Mouse (Mus musculus) heart, embryonic 11.5 days (tissue): ENCODE results near the gene Sbno1. TPM values are rescaled to one million over a fixed set of nuclear protein-coding genes. Genes with fewer than 3 reads are reported as not detected.
"Not testable (repeated sequence)": the region's sequence is repeated elsewhere in the genome, so short reads cannot be mapped to it uniquely, and the experiment has no call there.

Source experiments
- ATAC-seq: fragments of 200-750 bp; cut with Nextera tagmentation; replicated peaks from 2 replicates; pipeline ENCODE4 v1.8.0; 2017; ENCODE audit warnings: moderate library complexity; ENCODE audit not compliant: insufficient number of reproducible peaks, low FRiP score, low TSS enrichment
- H3K27ac ChIP-seq: fragments of 300-500 bp; sonication (generic); 2 replicates; pipeline ENCODE4 v1.5.1; 2014; ENCODE audit warnings: mild to moderate bottlenecking, low read depth, low read length
- H3K27me3 ChIP-seq: fragments of 300-500 bp; sonication (generic); 2 replicates; pipeline ENCODE4 v1.6.1; 2014; ENCODE audit warnings: mild to moderate bottlenecking, low read length, mixed read lengths; ENCODE audit not compliant: control insufficient read depth, insufficient read depth
- H3K36me3 ChIP-seq: fragments of 300-500 bp; sonication (generic); 2 replicates; pipeline ENCODE4 v1.6.1; 2014; ENCODE audit warnings: mild to moderate bottlenecking, low read length, moderate library complexity, mixed read lengths; ENCODE audit not compliant: control insufficient read depth, insufficient read depth
- H3K4me1 ChIP-seq: fragments of 300-500 bp; sonication (generic); 2 replicates; pipeline ENCODE4 v1.6.1; 2014; ENCODE audit warnings: low read length; ENCODE audit not compliant: control insufficient read depth, insufficient read depth
- H3K4me2 ChIP-seq: fragments of 300-500 bp; sonication (generic); 2 replicates; pipeline ENCODE4 v1.6.1; 2014; ENCODE audit warnings: mild to moderate bottlenecking, moderate library complexity
- H3K4me3 ChIP-seq: fragments of 300-500 bp; sonication (generic); 2 replicates; pipeline ENCODE4 v1.5.1; 2014; ENCODE audit warnings: low read depth, low read length
- H3K9ac ChIP-seq: fragments of 300-500 bp; sonication (generic); 2 replicates; pipeline ENCODE4 v1.6.1; 2014; ENCODE audit warnings: mild to moderate bottlenecking, low read depth, low read length, moderate library complexity
- H3K9me3 ChIP-seq: fragments of 300-500 bp; sonication (generic); replicated peaks from 2 replicates; pipeline ENCODE4 v1.6.1; 2016; ENCODE audit warnings: low read length; ENCODE audit not compliant: control insufficient read depth
- WGBS: fragments of 180-500 bp; shearing (Covaris S2); extraction: QIAGEN DNeasy Blood & Tissue Kit; methylation state at CpG from one replicate; pipeline ENCODE4 v1.1.7; 2014; ENCODE audit not compliant: insufficient replicate concordance; 5-methylcytosine and 5-hydroxymethylcytosine counted together
- polyA plus RNA-seq: library from polyadenylated mRNA; unstranded; fragments of >200 nt; fragmentation: Nextera tagmentation; extraction: Ambion mirVana; gene quantifications from 2 replicates; pipeline ENCODE4 v1.2.1, GENCODE M21; 2014

The Sbno1 gene
- polyA plus RNA-seq, 1 experiment from 2014 or later: 81.6 TPM

DNA sequence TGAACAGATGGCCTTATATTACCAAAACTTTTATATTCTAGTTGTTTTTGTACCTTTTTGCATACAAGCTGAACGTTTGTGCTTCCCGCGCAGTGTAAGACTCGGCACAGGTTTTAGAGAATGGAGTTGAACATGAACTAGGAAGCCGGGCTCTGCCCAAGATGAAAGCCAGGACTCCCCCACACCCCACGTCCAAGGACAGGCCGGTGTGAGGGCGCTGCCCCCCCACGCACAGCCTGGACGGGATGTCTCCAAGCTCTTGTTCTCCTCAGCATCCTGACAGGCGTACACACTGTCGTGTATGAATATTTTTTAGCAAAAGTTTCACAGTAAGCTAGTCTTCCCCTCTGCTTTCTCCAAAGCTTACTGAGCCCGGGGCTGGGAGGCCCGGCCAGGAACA lies 35.1 kb upstream of the Sbno1 start:
- 89% methylated on average over 14 of the region's 14 CpGs for WGBS
- not testable (repeated sequence) for H3K4me2 ChIP-seq, H3K9ac ChIP-seq, ATAC-seq, H3K4me1 ChIP-seq, H3K27ac ChIP-seq, H3K9me3 ChIP-seq, H3K4me3 ChIP-seq, H3K27me3 ChIP-seq
- H3K36me3 ChIP-seq: peaks cover 48% of the 10 kb centered on the region

DNA sequence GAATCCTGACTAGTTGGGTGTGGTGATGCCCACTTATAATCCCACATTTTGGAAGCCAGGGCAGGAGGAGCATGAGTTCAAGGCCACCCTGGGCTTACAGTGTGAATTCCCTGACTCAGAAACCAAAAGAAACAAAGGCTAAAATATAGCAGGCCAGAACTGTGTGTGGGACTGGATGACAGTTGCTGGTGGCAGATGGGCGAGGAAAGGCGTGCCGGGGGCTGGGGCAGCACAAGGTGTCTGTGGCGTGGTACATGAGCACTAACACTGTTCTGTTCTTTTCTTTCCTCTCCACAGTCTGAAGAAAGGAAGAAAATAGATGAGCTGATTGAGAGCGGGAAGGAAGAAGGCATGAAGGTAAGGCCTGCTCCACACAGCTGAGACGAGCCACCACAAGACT lies 31.0 kb upstream of the Sbno1 start:
- Histone ChIP-seq H3K27ac (no peak overlapping the region), H3K9me3 (no peaks in the 10 kb centered on the region), H3K27me3 (no peaks in the 10 kb centered on the region), H3K9ac (no peak overlapping the region), H3K4me2 (no peak overlapping the region), H3K36me3 (peaks cover 61% of the 10 kb centered on the region), H3K4me3 (no peak overlapping the region), H3K4me1 (peaks cover 5% of the 10 kb centered on the region; the same call in 1 of the 2 replicates)
- ATAC-seq: no peak
- whole genome bisulfite sequencing: 91% methylated on average over 6 of the region's 6 CpGs

DNA sequence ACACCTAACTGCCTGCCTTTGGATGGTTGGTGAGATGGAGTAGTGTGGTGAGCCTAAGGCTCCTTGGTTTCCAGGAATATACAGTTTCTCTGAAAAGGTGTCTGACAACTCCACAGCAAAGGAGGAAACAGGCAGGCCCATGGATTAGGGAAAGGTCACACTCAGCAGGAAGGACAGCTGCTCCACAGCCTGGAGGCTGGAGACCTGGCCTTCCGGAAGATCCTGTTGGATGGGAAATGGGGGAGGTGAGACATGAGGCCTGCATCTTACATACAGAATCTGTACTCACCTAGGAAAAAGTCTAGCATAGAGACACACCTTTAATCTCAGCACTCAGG lies 28.2 kb upstream of the Sbno1 start:
- Histone ChIP-seq H3K36me3 (peaks cover 63% of the 10 kb centered on the region), H3K4me2 (no peak overlapping the region), H3K9me3 (no peaks in the 10 kb centered on the region), H3K9ac (no peak overlapping the region), H3K4me3 (no peak overlapping the region), H3K27ac (no peak overlapping the region), H3K27me3 (no peaks in the 10 kb centered on the region), H3K4me1 (peaks cover 5% of the 10 kb centered on the region; the same call in 1 of the 2 replicates)
- WGBS: 78% methylated on average over 1 of the region's 1 CpGs
- no peak for ATAC-seq

DNA sequence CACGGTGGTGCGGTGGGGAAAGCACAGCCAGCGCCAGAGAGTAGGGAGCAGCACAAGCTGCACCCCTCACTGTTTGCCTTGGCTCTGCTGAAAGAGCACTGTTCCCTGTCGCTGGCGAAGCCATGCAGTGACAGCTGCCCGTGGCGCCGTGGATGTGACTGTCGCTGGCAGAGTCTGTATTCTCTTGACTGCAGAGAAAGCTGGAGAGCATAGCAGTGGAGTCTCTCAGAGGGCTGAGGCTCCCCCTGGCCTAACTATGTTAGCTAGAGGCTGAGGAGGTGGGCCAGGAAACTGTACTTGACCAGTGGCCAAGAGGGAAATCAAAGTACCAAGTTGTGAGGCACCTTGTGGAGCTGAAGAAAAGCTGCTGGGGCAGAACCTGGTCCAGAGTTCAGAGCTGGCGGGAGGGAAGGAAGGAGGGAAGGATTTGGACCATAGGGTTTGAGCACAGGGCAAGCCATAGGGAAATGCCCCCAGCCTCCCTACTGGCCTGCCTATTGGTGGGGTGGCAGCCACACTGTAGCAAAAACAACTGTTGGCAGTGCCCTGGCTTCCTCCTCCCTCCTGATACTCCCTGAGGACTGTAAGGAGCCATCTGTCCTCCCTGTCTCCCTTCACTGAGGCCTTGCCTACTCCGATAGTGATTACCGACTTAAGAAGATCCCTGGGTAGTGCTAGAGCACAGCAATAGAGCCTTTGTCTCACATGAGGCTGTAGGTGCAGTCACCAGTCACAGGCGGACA lies 27.7 kb upstream of the Sbno1 start:
- H3K4me1 ChIP-seq: peaks cover 6% of the 10 kb centered on the region; the same call in 1 of the 2 replicates
- no peak overlapping the region for H3K9ac ChIP-seq
- no peak overlapping the region for H3K4me3 ChIP-seq
- no peak for ATAC-seq
- no peaks in the 10 kb centered on the region for H3K27me3 ChIP-seq
- H3K4me2 ChIP-seq: no peak overlapping the region
- no peak overlapping the region; the same call in 1 of the 2 replicates for H3K27ac ChIP-seq
- no peaks in the 10 kb centered on the region for H3K9me3 ChIP-seq
- peaks cover 65% of the 10 kb centered on the region for H3K36me3 ChIP-seq
- WGBS: 84% methylated on average over 13 of the region's 13 CpGs

DNA sequence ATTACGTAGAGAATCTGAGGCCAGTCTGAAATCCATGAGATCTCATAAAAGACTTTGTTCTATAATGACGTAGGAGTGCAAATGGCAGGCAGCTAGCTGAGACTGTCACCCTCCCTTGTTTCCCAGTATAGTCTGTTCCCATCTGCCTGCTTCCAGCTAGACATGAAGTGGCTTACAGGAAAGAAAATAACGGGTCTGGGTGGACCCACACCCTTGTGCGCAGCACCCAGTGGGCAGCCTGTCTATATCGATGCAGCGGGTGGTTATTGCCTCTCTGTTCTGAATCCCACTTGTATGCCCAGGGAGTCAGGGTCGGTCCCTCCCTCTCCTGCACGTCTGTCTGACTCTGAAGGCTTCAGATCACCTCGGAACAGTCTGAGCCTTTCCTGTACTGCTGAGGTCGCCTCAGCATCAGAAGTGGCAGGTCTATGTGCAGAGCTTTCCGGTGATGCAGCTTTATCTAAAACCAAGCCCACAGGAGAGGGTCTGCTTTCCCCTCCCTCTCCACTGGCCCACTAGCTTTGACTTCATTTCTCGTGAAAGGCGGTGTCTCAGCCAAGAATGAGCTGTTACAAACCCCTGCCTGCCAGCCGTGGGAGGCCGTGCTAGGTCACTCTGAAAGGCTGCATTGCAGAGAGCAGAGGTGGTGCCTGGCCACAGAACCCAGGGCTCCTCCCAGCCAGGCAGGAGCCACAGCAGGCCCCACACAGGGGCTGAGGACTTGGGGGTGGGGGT lies 26.9 kb upstream of the Sbno1 start:
- peak overlapping the region; percentile 30; the same call in 1 of the 2 replicates for H3K9ac ChIP-seq
- no peak for ATAC-seq
- no peak overlapping the region for H3K4me3 ChIP-seq
- no peaks in the 10 kb centered on the region for H3K27me3 ChIP-seq
- H3K4me2 ChIP-seq: no peak overlapping the region
- peaks cover 9% of the 10 kb centered on the region for H3K4me1 ChIP-seq
- no peak overlapping the region; the same call in 1 of the 2 replicates for H3K27ac ChIP-seq
- peaks cover 64% of the 10 kb centered on the region for H3K36me3 ChIP-seq
- H3K9me3 ChIP-seq: no peaks in the 10 kb centered on the region
- WGBS: 73% methylated on average over 15 of the region's 15 CpGs

DNA sequence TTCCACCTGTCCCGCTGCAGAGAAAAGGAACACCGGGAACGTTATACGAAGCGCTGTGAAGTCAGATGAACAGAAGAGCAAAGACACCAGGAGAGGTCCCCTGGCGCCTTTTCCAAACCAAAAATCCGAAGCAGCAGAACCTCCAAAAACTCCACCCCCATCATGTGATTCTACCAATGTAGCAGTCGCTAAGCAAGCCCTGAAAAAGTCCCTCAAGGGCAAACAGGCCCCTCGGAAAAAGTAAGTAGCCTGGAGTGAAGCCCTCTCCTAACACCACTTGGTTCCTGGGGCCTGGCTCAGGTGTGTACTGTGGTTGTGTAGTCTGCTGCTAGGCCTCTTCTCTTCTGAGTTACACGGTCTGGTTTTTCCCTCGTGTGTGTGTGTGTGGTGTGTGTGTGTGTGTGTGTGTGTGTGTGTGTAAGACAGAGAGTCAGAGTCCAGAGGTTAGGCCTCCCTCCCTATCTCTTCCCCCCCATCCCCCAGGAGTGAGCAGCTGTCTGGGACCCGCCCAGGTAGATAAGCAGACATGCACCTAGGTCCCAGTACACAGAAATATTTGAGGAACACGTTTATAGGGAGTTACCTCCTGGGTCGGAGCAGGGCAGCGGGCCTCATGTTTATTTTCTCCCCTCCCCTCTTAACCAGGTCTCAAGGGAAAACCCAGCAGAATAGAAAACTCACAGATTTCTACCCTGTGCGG lies 25.0 kb upstream of the Sbno1 start:
- no peaks in the 10 kb centered on the region for H3K9me3 ChIP-seq
- peaks cover 56% of the 10 kb centered on the region for H3K36me3 ChIP-seq
- H3K27ac ChIP-seq: no peak overlapping the region
- peaks cover 20% of the 10 kb centered on the region for H3K4me1 ChIP-seq
- no peak overlapping the region for H3K4me3 ChIP-seq
- H3K27me3 ChIP-seq: no peaks in the 10 kb centered on the region
- no peak for ATAC-seq
- H3K4me2 ChIP-seq: no peak overlapping the region
- 81% methylated on average over 16 of the region's 16 CpGs for WGBS
- no peak overlapping the region for H3K9ac ChIP-seq

DNA sequence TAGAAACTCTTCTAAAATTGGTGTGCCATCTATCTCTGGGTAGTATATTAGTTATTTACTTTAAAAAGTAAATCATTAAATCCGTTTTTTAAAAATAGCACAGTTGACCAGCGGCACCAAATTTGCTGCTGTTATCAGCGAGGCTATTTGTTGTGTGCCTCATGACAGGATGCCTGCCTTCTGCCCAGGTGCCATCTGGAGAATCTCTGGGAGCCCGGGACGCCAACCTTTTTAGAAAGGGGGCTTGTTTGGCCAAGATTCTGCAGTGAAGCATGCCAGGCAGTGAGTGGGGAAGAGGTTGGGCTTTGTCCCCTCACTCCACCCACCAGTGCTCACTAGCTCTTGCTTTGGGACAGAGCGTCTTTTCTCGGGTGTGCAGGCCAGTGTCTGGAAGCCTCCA lies 24.2 kb upstream of the Sbno1 start:
- Histone ChIP-seq H3K9ac (no peak overlapping the region), H3K4me2 (no peak overlapping the region), H3K4me1 (peaks cover 20% of the 10 kb centered on the region), H3K27me3 (no peaks in the 10 kb centered on the region), H3K36me3 (peaks cover 56% of the 10 kb centered on the region), H3K9me3 (no peaks in the 10 kb centered on the region), H3K4me3 (no peak overlapping the region), H3K27ac (no peak overlapping the region)
- no peak for ATAC-seq
- 78% methylated on average over 7 of the region's 7 CpGs for WGBS

DNA sequence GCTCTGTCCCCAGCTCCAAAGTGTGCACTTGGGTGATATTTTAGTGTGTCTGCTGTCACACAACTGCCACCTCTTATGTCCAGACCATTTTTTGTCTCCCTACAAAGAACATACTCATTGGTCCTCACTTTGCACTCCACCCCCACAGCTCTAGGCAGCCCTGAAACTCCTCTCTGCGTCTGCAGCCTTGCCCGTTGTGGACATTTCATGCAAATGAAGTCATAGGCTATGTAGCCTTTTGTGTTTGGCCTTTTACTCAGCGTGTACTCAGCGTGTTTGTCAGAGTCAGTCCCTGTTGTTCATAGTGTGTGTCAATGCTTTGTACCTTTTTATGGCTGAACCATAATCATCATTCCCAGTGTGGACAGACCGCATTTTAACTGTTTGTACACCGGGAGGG lies 23.7 kb upstream of the Sbno1 start:
- peaks cover 20% of the 10 kb centered on the region for H3K4me1 ChIP-seq
- 81% methylated on average over 6 of the region's 6 CpGs for WGBS
- H3K9me3 ChIP-seq: no peaks in the 10 kb centered on the region
- H3K27me3 ChIP-seq: no peaks in the 10 kb centered on the region
- H3K27ac ChIP-seq: no peak overlapping the region
- ATAC-seq: no peak
- no peak overlapping the region for H3K4me2 ChIP-seq
- H3K4me3 ChIP-seq: no peak overlapping the region
- H3K9ac ChIP-seq: no peak overlapping the region
- peaks cover 51% of the 10 kb centered on the region for H3K36me3 ChIP-seq
